Mouse (Mus musculus): ENCODE results near the gene Cfap45.
A peak's percentile ranks its signal among the peaks of the same experiment; 100 is the strongest.

The Cfap45 gene

DNA sequence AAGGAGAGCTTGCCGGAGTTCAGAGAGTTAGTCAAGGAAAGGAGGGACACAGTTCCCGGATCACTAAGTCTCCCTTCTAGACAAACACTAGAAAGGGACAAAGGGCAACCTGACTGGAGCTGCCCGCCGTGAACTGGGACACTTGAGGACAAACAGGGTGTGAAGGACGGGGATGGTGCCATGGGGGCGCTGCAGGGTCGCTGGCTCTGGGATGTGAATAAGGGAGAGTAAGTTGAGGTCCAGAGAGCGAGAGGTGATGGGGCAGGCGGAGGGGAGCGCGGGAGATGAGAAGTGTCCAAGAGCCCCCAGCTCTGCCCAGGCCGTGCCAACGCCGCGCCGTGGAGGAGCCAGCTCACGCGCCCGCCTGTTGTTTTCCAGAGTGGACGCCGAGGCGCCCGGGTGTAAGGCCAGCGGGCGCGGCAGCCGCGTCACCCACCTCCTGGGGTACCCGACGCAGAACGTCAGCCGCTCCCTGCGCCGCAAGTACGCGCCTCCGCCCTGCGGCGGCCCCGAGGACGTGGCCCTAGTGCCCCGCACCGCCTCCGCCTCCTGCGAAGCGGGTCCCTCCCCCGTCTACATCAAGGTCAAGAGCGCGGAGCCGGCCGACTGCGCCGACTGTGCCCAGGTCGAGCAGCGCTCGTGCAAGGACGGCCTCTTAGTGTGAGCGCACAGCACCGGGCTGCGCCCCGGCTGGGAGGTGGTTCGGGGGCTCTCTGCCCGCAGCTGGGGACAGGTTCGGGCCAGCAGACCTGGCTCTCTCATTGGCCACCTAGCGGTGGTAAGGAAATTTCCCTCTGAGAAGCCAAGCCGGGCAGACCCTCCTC lies 42.3 kb downstream of the Cfap45 start:
- peak; percentile 74 for DNase-seq (ENCODE audit: low read depth, low spot score)

DNA sequence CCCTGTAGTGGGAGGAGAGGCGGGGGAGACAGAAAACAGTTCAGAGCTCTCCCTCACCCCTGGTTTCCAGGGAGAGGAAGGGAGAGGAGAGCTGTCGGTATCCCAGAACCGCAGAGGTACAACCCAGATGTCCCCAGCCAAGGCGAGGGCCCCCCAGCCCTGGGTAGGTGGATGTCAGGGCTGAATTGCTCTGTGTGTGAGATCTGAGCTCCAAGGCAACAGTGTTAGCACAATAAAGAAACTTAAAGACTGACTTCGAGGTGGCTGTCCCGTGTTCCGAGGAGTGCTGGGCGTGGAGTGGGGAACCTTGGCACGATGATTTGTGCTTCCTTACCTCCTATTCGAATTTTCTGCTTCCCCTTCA lies 42.8 kb downstream of the Cfap45 start:
- DNase-seq (ENCODE audit: low read depth, low spot score) = no peak

GRCm38 (mm10) chr1:172566131-172566530 lies 45.5 kb downstream of the Cfap45 start:
- DNase-seq (ENCODE audit: low read depth, low spot score) = no peak

DNA sequence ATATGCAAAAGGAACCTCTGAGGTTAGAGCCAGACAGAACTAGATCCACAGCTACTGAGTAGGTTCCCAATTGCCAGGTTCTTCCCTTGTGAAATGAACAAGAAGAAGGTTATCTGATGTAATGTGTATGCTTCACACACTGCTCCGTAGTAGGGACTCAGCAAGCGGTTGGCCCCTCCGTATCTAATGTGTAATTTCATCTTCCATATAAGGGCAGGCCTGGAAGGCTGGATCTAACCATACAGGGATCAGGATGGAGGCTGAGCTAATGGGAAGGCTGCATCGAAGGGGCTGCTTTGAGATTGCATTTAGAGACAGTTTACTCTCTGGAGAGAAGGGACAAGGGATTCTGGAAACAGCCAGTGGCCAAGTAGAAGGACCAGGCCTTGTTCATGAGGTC lies 47.2 kb downstream of the Cfap45 start:
- no peak for DNase-seq (ENCODE audit: low read depth, low spot score)

GRCm38 (mm10) chr1:172580116-172580515 lies 59.5 kb downstream of the Cfap45 start:
- no peak for DNase-seq (ENCODE audit: low read depth, low spot score)

GRCm38 (mm10) chr1:172582436-172582835 lies 61.8 kb downstream of the Cfap45 start:
- DNase-seq (ENCODE audit: low read depth, low spot score) = no peak

GRCm38 (mm10) chr1:172584271-172584670 lies 63.7 kb downstream of the Cfap45 start:
- no peak for DNase-seq (ENCODE audit: low read depth, low spot score)

DNA sequence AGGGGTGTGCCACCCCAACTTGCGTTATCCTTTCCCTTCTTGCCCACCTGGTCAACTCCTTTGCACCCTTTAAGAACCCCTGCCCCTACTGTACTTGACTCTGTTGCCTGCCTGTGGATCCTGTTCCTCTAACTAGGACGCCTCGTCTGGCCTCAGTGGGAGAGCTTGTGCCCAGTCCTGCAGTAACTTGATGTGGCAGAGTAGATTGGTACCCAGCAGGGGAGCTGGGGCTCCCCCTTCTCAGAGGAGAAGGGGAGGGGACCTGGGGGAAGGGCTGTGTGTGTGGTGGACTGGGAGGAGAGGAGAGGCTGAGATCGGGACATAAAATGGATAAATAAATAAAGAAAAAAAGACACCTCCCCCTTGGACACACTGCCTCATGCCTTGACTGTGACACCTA lies 64.4 kb downstream of the Cfap45 start:
- DNase-seq (ENCODE audit: low read depth, low spot score) = no peak

GRCm38 (mm10) chr1:172585612-172586567 lies 65.3 kb downstream of the Cfap45 start:
- no peak for DNase-seq (ENCODE audit: low read depth, low spot score)

GRCm38 (mm10) chr1:172590385-172590784 lies 69.8 kb downstream of the Cfap45 start, which contains the start of gene Slamf8:
Gene Slamf8 (minus strand): TSS chr1:172590568.
- DNase-seq (ENCODE audit: low read depth, low spot score) = peak; percentile 55

GRCm38 (mm10) chr1:172593321-172593720 lies 72.7 kb downstream of the Cfap45 start:
- DNase-seq (ENCODE audit: low read depth, low spot score) = no peak

DNA sequence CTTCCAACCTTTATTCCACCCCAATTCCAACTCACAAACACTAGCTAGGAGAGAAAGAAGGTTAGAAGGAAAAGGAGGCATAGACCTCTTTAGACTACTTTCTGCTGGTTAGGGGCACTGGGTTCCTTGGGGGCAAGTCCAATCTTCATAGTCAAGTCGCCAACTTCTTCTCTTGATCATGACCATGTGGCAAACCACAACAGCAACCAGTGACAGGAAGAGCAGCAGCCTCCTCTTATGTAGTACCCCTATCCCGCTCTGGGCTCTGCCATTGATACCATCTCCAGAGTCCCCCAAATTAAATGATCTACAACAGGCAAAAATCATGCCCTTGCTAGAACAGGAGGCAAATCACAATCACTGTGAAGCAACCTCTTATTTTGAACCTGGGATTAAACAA lies 73.4 kb downstream of the Cfap45 start:
- no peak for DNase-seq (ENCODE audit: low read depth, low spot score)

- peak; percentile 42 for DNase-seq (ENCODE audit: low read depth, low spot score)
Measured at GRCm38 (mm10) chr1:172594495-172594894, 73.9 kb downstream of the Cfap45 start.

All from brain, adult 2 months (tissue).